ENCODE assay signal across 19 mouse cellular contexts in the genomic region with DNA sequence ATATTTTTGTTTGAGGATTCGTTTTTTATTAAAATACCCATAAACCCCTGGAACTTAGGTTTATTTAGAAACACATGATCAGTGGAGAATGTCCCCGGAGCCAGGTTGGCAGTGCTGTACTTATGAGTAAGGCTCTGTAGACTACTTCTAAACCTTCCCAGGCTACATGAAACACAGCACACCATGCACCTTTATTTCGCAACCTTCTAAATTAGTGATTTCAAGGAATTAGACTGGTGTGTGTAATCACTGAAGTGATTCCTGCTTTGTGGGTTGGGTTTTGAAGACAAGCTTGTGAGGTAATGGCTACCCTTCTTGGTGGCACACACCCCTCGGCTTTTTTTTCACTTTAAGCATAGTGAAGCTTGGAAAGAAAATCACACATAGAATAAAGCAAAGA.
"Had no signal": no experiment of that assay in that cellular context is flagged by ENCODE, and none has a peak within 500 bp of the region (broad histone marks: within the 10 kb centered on the region; RNA-seq: fewer than 3 reads in every experiment).

No protein-coding gene starts in this region.

- H3K9me3 ChIP-seq: lung, embryonic 15.5 days; midbrain, embryonic 10.5 days; midbrain, embryonic 12.5 days; neural tube, embryonic 13.5 days; neural tube, embryonic 15.5 days had no signal

- H3K27me3 ChIP-seq: lung, embryonic 15.5 days; midbrain, embryonic 12.5 days; neural tube, embryonic 13.5 days; neural tube, embryonic 15.5 days had no signal

- H3K36me3 ChIP-seq: lung, embryonic 15.5 days; midbrain, embryonic 10.5 days; midbrain, embryonic 12.5 days; neural tube, embryonic 13.5 days; neural tube, embryonic 15.5 days had no signal

- H3K9ac ChIP-seq: liver, postnatal 0 days; lung, embryonic 15.5 days; midbrain, embryonic 12.5 days; neural tube, embryonic 13.5 days; neural tube, embryonic 15.5 days had no signal

- H3K27ac ChIP-seq: lung, embryonic 15.5 days; neural tube, embryonic 15.5 days had no signal

- ATAC-seq: liver, postnatal 0 days had no signal

- H3K4me2 ChIP-seq: lung, embryonic 15.5 days; neural tube, embryonic 13.5 days; neural tube, embryonic 15.5 days had no signal

- H3K4me3 ChIP-seq: lung, embryonic 15.5 days; midbrain, embryonic 12.5 days; myocyte; neural tube, embryonic 13.5 days; neural tube, embryonic 15.5 days had no signal

- DNase-seq: liver, postnatal 0 days; lung, adult 2 months; lung, postnatal 10 days; lung, postnatal 4 days; midbrain, embryonic 14.5 days; retina, postnatal 1 day; right cerebral cortex, adult 18-20 months; right cerebral cortex, postnatal 25 days; right cerebral cortex, postnatal 4 days; spleen, adult 18-20 months; thymus, adult 18-20 months; thymus, postnatal 14 days; thymus, postnatal 36 days had no signal

- H3K4me1 ChIP-seq: lung, embryonic 15.5 days had no signal
